Mouse (Mus musculus): ENCODE measurements at regions not wholly inside any gene's neighbourhood (a gene's known extent, or its start where the extent isn't known, plus 50 kb on each side); places are given as distances from the start of the nearest gene placed in this dataset.

DNA sequence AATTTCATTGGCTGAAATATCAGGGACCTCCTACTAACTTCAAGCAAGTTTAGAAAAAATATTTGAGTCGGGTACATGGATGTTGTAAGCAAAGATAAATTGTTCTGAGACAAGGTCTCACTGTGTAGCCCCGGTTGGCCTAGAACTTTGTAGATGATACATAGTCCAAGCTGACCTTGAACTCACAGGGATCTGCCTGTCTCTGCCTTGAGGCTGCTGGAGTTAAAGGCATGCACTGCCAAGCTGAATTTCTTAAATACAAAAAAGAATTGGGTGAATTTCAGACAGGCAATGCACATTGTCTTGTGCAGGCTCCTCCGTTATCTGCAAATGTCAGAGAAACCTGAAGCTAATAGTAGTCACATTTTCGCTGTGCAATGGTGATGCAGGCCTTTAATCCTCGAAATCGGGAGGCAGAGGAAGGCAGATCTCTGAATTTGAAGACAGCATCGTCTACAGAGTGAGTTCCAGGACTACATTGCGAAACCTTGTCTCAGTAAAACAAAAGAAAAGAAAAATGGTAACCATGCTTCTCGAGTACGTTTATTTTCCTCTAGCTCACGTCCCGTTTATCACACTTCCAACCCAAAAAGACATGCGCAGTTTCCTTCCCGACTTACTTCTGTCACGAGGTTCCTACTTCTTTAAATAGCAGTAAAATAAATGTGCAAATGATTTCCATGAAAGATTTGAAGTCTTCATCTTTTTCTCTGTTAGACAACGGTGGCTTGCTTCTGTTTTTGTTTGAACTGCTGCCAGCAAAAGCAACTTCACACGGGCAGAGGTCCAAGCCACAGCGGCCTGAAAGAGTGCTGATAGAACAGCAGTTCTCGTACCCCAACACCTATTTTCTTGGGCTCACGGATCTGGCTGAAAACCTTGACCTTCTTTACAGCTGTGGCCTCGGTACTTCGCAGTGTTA is 73.9 kb downstream of the Cox18 start:
- TF ChIP-seq CEBPB (IDR thresholded peaks at IDR 0.05; ENCODE audit: insufficient read depth, poor library complexity, severe bottlenecking) (no peak), USF1 (IDR thresholded peaks at IDR 0.05; ENCODE audit: low read depth) (no peak), REST (IDR thresholded peaks at IDR 0.05; ENCODE audit: insufficient read depth, insufficient read length) (no peak)
- H3K36me3 ChIP-seq (ENCODE audit: control insufficient read depth, insufficient read depth), result no peaks in the 10 kb centered on the region
- H3K79me2 ChIP-seq (ENCODE audit: control insufficient read depth, insufficient read depth), result no peaks in the 10 kb centered on the region
- H3ac ChIP-seq (ENCODE audit: control insufficient read depth, insufficient read length), result no peak overlapping the region
- H3K4me3 ChIP-seq, result no peak overlapping the region
- H3K4me2 ChIP-seq (ENCODE audit: low read depth), result no peak overlapping the region
- no peaks in the 10 kb centered on the region for H3K27me3 ChIP-seq (ENCODE audit: control insufficient read depth, insufficient read depth, insufficient read length)

DNA sequence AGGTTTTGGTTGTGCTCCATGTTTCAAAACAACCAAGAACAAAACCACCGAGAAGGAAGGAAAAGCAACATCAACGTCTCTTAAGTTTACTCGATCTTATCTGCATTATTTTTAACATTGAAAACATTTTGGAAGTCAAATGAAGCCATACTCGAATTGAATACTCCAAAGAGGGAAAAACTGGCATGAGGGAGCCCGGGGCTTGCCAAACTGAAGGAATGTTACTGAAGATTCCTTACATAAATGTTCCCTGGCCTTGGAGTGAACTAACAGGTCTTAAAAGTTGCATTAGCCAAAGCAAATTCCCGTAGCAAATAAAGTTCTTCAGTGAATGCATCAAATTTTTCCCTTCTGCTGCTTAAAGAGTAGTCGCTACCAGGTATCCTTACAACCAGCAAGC is 87.8 kb downstream of the Cox18 start:
- TF ChIP-seq E2F4 (IDR thresholded peaks at IDR 0.05; ENCODE audit: insufficient read depth), result no peak
- no peak for TF ChIP-seq POLR2A (IDR thresholded peaks at IDR 0.05; ENCODE audit: insufficient read length, low read depth)
- TF ChIP-seq CEBPB (IDR thresholded peaks at IDR 0.05; ENCODE audit: insufficient read depth, poor library complexity, severe bottlenecking), result no peak
- no peak for TF ChIP-seq POLR2AphosphoS2 (IDR thresholded peaks at IDR 0.05; ENCODE audit: insufficient read length, low read depth)
- TF ChIP-seq TCF12 (IDR thresholded peaks at IDR 0.05; ENCODE audit: insufficient read depth, poor library complexity, severe bottlenecking), result no peak
- no peak for TF ChIP-seq MYOG (IDR thresholded peaks at IDR 0.05; ENCODE audit: control insufficient read depth in 1 of 3, insufficient read depth in 1 of 3, insufficient read length in 2 of 3, low read depth in 2 of 3)
- no peak for TF ChIP-seq REST (IDR thresholded peaks at IDR 0.05; ENCODE audit: insufficient read depth, insufficient read length)
- no peak for TF ChIP-seq MAX (IDR thresholded peaks at IDR 0.05; ENCODE audit: low read depth)
- TF ChIP-seq TCF3 (IDR thresholded peaks at IDR 0.05; ENCODE audit: insufficient read length, low read depth), result no peak
- no peak for TF ChIP-seq SRF (IDR thresholded peaks at IDR 0.05; ENCODE audit: control insufficient read depth, insufficient read length, low read depth)
- TF ChIP-seq MYOD1 (IDR thresholded peaks at IDR 0.05; ENCODE audit: control insufficient read depth in 1 of 3, insufficient read length in 2 of 3, low read depth in 2 of 3), result no peak
- no peak for TF ChIP-seq USF1 (IDR thresholded peaks at IDR 0.05; ENCODE audit: low read depth)
- Histone ChIP-seq H3K79me2 (ENCODE audit: control insufficient read depth, insufficient read depth) (no peaks in the 10 kb centered on the region), H3K27me3 (ENCODE audit: control insufficient read depth, insufficient read depth, insufficient read length) (no peaks in the 10 kb centered on the region), H3K4me3 (no peak overlapping the region), H3K4me2 (ENCODE audit: low read depth) (no peak overlapping the region), H3ac (ENCODE audit: control insufficient read depth, insufficient read length) (no peak overlapping the region), H3K36me3 (ENCODE audit: control insufficient read depth, insufficient read depth) (no peaks in the 10 kb centered on the region)

DNA sequence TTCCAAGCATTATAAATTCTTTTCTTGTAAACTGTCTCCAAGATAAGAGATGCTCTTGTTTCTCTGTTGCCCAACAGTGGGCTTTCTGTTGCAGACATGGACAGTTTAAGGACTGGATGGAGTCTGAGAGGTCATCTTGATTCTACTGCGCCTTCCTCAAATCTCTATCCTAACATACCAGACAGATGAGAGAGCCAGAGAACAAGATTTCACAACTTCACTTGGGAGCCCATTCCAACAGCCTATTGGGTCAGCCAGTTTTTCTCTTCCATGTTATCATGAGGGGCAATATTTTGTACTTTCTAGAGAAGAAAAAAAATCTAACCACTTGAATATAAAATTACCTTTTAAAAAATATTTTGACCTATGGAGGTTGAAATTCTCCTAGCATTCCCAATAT is 116.8 kb downstream of the Cox18 start:
- Histone ChIP-seq H3K36me3 (ENCODE audit: control insufficient read depth, insufficient read depth) (no peaks in the 10 kb centered on the region), H3K79me2 (ENCODE audit: control insufficient read depth, insufficient read depth) (no peaks in the 10 kb centered on the region), H3K27me3 (ENCODE audit: control insufficient read depth, insufficient read depth, insufficient read length) (no peaks in the 10 kb centered on the region), H3K4me3 (no peak overlapping the region), H3K4me2 (ENCODE audit: low read depth) (no peak overlapping the region), H3ac (ENCODE audit: control insufficient read depth, insufficient read length) (no peak overlapping the region)
- TF ChIP-seq TCF3 (IDR thresholded peaks at IDR 0.05; ENCODE audit: insufficient read length, low read depth), result no peak
- TF ChIP-seq REST (IDR thresholded peaks at IDR 0.05; ENCODE audit: insufficient read depth, insufficient read length), result no peak
- TF ChIP-seq POLR2A (IDR thresholded peaks at IDR 0.05; ENCODE audit: insufficient read length, low read depth), result no peak
- TF ChIP-seq MAX (IDR thresholded peaks at IDR 0.05; ENCODE audit: low read depth), result no peak
- no peak for TF ChIP-seq CEBPB (IDR thresholded peaks at IDR 0.05; ENCODE audit: insufficient read depth, poor library complexity, severe bottlenecking)
- TF ChIP-seq POLR2AphosphoS2 (IDR thresholded peaks at IDR 0.05; ENCODE audit: insufficient read length, low read depth), result no peak
- TF ChIP-seq MYOG (IDR thresholded peaks at IDR 0.05; ENCODE audit: control insufficient read depth in 1 of 3, insufficient read depth in 1 of 3, insufficient read length in 2 of 3, low read depth in 2 of 3), result no peak
- TF ChIP-seq TCF12 (IDR thresholded peaks at IDR 0.05; ENCODE audit: insufficient read depth, poor library complexity, severe bottlenecking), result no peak

DNA sequence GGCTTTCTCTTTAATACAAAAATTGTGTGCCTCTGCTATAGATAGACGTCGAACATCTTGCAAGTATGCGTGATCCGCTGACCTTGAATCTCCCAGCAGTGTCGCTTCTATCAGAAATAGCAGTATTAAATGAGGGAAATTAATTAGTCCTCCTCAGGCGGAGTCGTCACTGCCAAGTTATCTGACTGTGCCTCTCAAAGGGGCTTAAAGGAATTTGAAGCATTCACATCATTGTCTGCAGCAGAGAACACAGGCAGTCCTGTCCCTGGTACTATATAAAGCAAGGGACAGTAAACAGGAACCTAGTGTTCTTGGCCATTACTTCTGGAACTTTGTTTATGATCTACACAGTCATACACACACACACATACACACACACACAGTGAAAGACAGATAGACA is 119.1 kb downstream of the Cox18 start:
- Histone ChIP-seq H3K79me2 (ENCODE audit: control insufficient read depth, insufficient read depth) (no peaks in the 10 kb centered on the region), H3ac (ENCODE audit: control insufficient read depth, insufficient read length) (no peak overlapping the region), H3K36me3 (ENCODE audit: control insufficient read depth, insufficient read depth) (no peaks in the 10 kb centered on the region), H3K4me2 (ENCODE audit: low read depth) (no peak overlapping the region), H3K27me3 (ENCODE audit: control insufficient read depth, insufficient read depth, insufficient read length) (no peaks in the 10 kb centered on the region), H3K4me3 (no peak overlapping the region)
- TF ChIP-seq MYOG (IDR thresholded peaks at IDR 0.05; ENCODE audit: control insufficient read depth in 1 of 3, insufficient read depth in 1 of 3, insufficient read length in 2 of 3, low read depth in 2 of 3) (no peak), MYOD1 (IDR thresholded peaks at IDR 0.05; ENCODE audit: control insufficient read depth in 1 of 3, insufficient read length in 2 of 3, low read depth in 2 of 3) (no peak), REST (IDR thresholded peaks at IDR 0.05; ENCODE audit: insufficient read depth, insufficient read length) (no peak), MAX (IDR thresholded peaks at IDR 0.05; ENCODE audit: low read depth) (no peak), USF1 (IDR thresholded peaks at IDR 0.05; ENCODE audit: low read depth) (no peak), POLR2A (IDR thresholded peaks at IDR 0.05; ENCODE audit: insufficient read length, low read depth) (no peak), SRF (IDR thresholded peaks at IDR 0.05; ENCODE audit: control insufficient read depth, insufficient read length, low read depth) (no peak), POLR2AphosphoS2 (IDR thresholded peaks at IDR 0.05; ENCODE audit: insufficient read length, low read depth) (no peak), TCF12 (IDR thresholded peaks at IDR 0.05; ENCODE audit: insufficient read depth, poor library complexity, severe bottlenecking) (no peak), CEBPB (IDR thresholded peaks at IDR 0.05; ENCODE audit: insufficient read depth, poor library complexity, severe bottlenecking) (no peak), TCF3 (IDR thresholded peaks at IDR 0.05; ENCODE audit: insufficient read length, low read depth) (no peak), E2F4 (IDR thresholded peaks at IDR 0.05; ENCODE audit: insufficient read depth) (no peak)

DNA sequence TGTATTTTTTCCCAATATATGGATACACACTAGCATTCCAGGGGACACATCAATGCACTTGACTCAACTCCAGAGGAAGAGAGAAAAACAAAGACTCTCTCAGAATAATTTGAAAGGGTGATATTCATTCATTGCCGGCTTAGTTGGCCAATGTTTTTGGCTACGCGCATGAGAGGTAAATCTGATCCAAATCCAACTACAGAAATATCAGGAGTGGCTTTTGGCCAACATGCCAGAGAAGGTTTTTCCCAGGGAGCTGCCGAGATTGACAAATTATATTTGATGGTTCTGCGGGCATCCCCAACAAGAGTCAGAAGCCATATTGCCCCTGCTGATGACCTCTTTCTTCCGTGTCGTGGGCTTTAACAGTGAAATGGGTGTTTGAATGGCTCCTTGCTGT is 135.3 kb downstream of the Cox18 start:
- Histone ChIP-seq H3K36me3 (ENCODE audit: control insufficient read depth, insufficient read depth) (no peaks in the 10 kb centered on the region), H3K4me3 (no peak overlapping the region), H3K4me2 (ENCODE audit: low read depth) (no peak overlapping the region), H3K79me2 (ENCODE audit: control insufficient read depth, insufficient read depth) (no peaks in the 10 kb centered on the region), H3K27me3 (ENCODE audit: control insufficient read depth, insufficient read depth, insufficient read length) (no peaks in the 10 kb centered on the region), H3ac (ENCODE audit: control insufficient read depth, insufficient read length) (no peak overlapping the region)
- TF ChIP-seq POLR2AphosphoS2 (IDR thresholded peaks at IDR 0.05; ENCODE audit: insufficient read length, low read depth) (no peak), MYOG (IDR thresholded peaks at IDR 0.05; ENCODE audit: control insufficient read depth in 1 of 3, insufficient read depth in 1 of 3, insufficient read length in 2 of 3, low read depth in 2 of 3) (no peak), E2F4 (IDR thresholded peaks at IDR 0.05; ENCODE audit: insufficient read depth) (no peak), TCF12 (IDR thresholded peaks at IDR 0.05; ENCODE audit: insufficient read depth, poor library complexity, severe bottlenecking) (no peak), REST (IDR thresholded peaks at IDR 0.05; ENCODE audit: insufficient read depth, insufficient read length) (no peak), USF1 (IDR thresholded peaks at IDR 0.05; ENCODE audit: low read depth) (no peak), SRF (IDR thresholded peaks at IDR 0.05; ENCODE audit: control insufficient read depth, insufficient read length, low read depth) (no peak), TCF3 (IDR thresholded peaks at IDR 0.05; ENCODE audit: insufficient read length, low read depth) (no peak), MAX (IDR thresholded peaks at IDR 0.05; ENCODE audit: low read depth) (no peak), POLR2A (IDR thresholded peaks at IDR 0.05; ENCODE audit: insufficient read length, low read depth) (no peak), MYOD1 (IDR thresholded peaks at IDR 0.05; ENCODE audit: control insufficient read depth in 1 of 3, insufficient read length in 2 of 3, low read depth in 2 of 3) (no peak), CEBPB (IDR thresholded peaks at IDR 0.05; ENCODE audit: insufficient read depth, poor library complexity, severe bottlenecking) (no peak)
